Mouse (Mus musculus) layer of hippocampus, postnatal 36 days (tissue): ENCODE measurements around the gene Taar2. TPM values are rescaled to one million over a fixed set of nuclear protein-coding genes. Genes with fewer than 3 reads are reported as not detected.

ENCODE experiments used
- DNase-seq, 2 experiments: peaks; one replicate each; pipeline ENCODE4 v3.0.0; 2022
- total RNA-seq, 2 experiments: library from RNA; stranded (reverse); gene quantifications; 2 replicates each; pipeline ENCODE4 v1.2.3; 2021

The Taar2 gene
- total RNA-seq, 2 experiments from 2014 or later = not detected

GRCm38 (mm10) chr10:23985546-23985945 is 47.2 kb downstream of the Taar2 start, which contains the start of gene Taar6:
Gene Taar6, minus strand, starts transcription at chr10:23985646.
- DNase-seq = no peak

- no peak for DNase-seq
These were observed 48.0 kb downstream of the Taar2 start for GRCm38 (mm10) chr10:23986419-23986818.

Other genes with a start within 250 kb of the Taar2 start
- gene Rps12, start 151.3 kb upstream of the Taar2 start, total RNA-seq = 100 to 1,000 TPM; 226 to 229 TPM
- gene Slc18b1, start 141.6 kb upstream of the Taar2 start, total RNA-seq = 10 to 100 TPM; 26.2 to 26.6 TPM
- gene Vnn3, start 87.1 kb upstream of the Taar2 start, total RNA-seq = under 1 TPM; 0.25 to 0.40 TPM
- gene Vnn1, start 43.9 kb upstream of the Taar2 start, total RNA-seq = under 1 TPM in 1 of 2 experiments, not detected in 1; 0.17 TPM
- gene Taar1, start 18.2 kb upstream of the Taar2 start, total RNA-seq = not detected
- not detected for gene Taar3, start 11.0 kb downstream of the Taar2 start, total RNA-seq
- gene Taar4, start 21.9 kb downstream of the Taar2 start, total RNA-seq = not detected
- not detected for gene Taar5, start 32.1 kb downstream of the Taar2 start, total RNA-seq
- gene Taar6, start 47.1 kb downstream of the Taar2 start, total RNA-seq = not detected
- not detected for gene Taar7a, start 54.9 kb downstream of the Taar2 start, total RNA-seq
- not detected for gene Taar7b, start 61.4 kb downstream of the Taar2 start, total RNA-seq
- not detected for gene Taar7d, start 88.7 kb downstream of the Taar2 start, total RNA-seq
- gene Taar7e, start 99.0 kb downstream of the Taar2 start, total RNA-seq = not detected
- gene Taar7f, start 110.9 kb downstream of the Taar2 start, total RNA-seq = not detected
- not detected for gene Taar8a, start 137.9 kb downstream of the Taar2 start, total RNA-seq
- gene Taar8b, start 153.7 kb downstream of the Taar2 start, total RNA-seq = not detected
- not detected for gene Taar8c, start 163.3 kb downstream of the Taar2 start, total RNA-seq
- not detected for gene Taar9, start 171.0 kb downstream of the Taar2 start, total RNA-seq
- 100 to 1,000 TPM; 122 to 128 TPM for gene Stx7, start 210.7 kb downstream of the Taar2 start, total RNA-seq